Mouse (Mus musculus) ES-E14 (cell line): ENCODE data around the gene Cwc22. TPM values are rescaled to one million over a fixed set of nuclear protein-coding genes. Genes with fewer than 3 reads are reported as not detected.
"Not testable (repeated sequence)": the region's sequence is repeated elsewhere in the genome, so short reads cannot be mapped to it uniquely, and the experiment has no call there.

ENCODE experiments used
- DNase-seq: peaks from one replicate; pipeline ENCODE4 v3.0.0-alpha.2; 2013; ENCODE audit warnings: low read depth, low spot score
- H3K27ac ChIP-seq: 2 replicates; pipeline ENCODE4 v1.5.1; 2012; ENCODE audit warnings: low read depth, mild to moderate bottlenecking, low read length, moderate library complexity, mixed read lengths; ENCODE audit not compliant: poor library complexity, insufficient read depth, severe bottlenecking
- H3K36me3 ChIP-seq: 2 replicates; pipeline ENCODE4 v1.6.1; 2012; ENCODE audit warnings: mild to moderate bottlenecking, low read length, moderate library complexity, mixed read lengths; ENCODE audit not compliant: control insufficient read depth, poor library complexity, insufficient read depth, severe bottlenecking
- H3K4me1 ChIP-seq, 2 experiments: fragments of 150-350 bp in 1 of 2; sonication (generic) in 1 of 2; 2 replicates each; pipeline ENCODE4 v1.6.1; 2012; ENCODE audit warnings: low read length in 2 of 2, mild to moderate bottlenecking in 1 of 2, mixed read lengths in 1 of 2; ENCODE audit not compliant: control insufficient read depth in 2 of 2, insufficient read depth in 2 of 2, poor library complexity in 1 of 2
- H3K4me3 ChIP-seq, 2 experiments: fragments of 150-350 bp in 1 of 2; sonication (generic) in 1 of 2; 2 replicates each; pipeline ENCODE4 v1.5.1; 2012; ENCODE audit warnings: low read length in 2 of 2, low read depth in 1 of 2, mild to moderate bottlenecking in 1 of 2, mixed read lengths in 1 of 2; ENCODE audit not compliant: insufficient read depth in 1 of 2, poor library complexity in 1 of 2, severe bottlenecking in 1 of 2
- H3K9ac ChIP-seq: 2 replicates; pipeline ENCODE4 v1.6.1; 2012; ENCODE audit warnings: low read depth, mild to moderate bottlenecking, low read length, mixed read lengths; ENCODE audit not compliant: poor library complexity, insufficient read depth, severe bottlenecking
- H3K9me3 ChIP-seq: fragments of 150-350 bp; sonication (generic); 2 replicates; pipeline ENCODE4 v1.6.1; 2012; ENCODE audit warnings: low read depth, mild to moderate bottlenecking, low read length; ENCODE audit not compliant: control insufficient read depth, insufficient read depth
- CHD2 ChIP-seq: IDR thresholded peaks from 2 replicates; pipeline ENCODE4 v1.6.1; 2014; ENCODE audit warnings: mild to moderate bottlenecking, low read depth, low read length, inconsistent platforms
- HCFC1 ChIP-seq: IDR thresholded peaks from 2 replicates; pipeline ENCODE4 v1.6.1; 2012; ENCODE audit warnings: low read length, inconsistent platforms, borderline replicate concordance; ENCODE audit not compliant: insufficient read depth
- MAFK ChIP-seq: IDR thresholded peaks from 2 replicates; pipeline ENCODE4 v1.6.1; 2014; ENCODE audit warnings: mild to moderate bottlenecking, low read depth, low read length, inconsistent platforms; ENCODE audit not compliant: insufficient read depth
- ZC3H11A ChIP-seq: IDR thresholded peaks from 2 replicates; pipeline ENCODE4 v1.6.1; 2012; ENCODE audit warnings: low read depth, mild to moderate bottlenecking, inconsistent platforms, low read length, borderline replicate concordance
- ZNF384 ChIP-seq: IDR thresholded peaks from 2 replicates; pipeline ENCODE4 v1.6.1; 2012; ENCODE audit warnings: low read depth, low read length, inconsistent platforms
- in situ Hi-C, 2 experiments: fragments of 600-800 bp; cut with MboI; formaldehyde crosslinking; loops; one replicate each; pipeline ENCODE4 v1.15.1; 2025; ENCODE audit warnings: low sequenced_read_pairs in 2 of 2, inconsistent platforms in 1 of 2; ENCODE audit not compliant: unreplicated experiment in 2 of 2
- total RNA-seq: library from RNA; depleted of rRNA; stranded (reverse); fragments of 300-350 nt; gene quantifications from 2 replicates; pipeline ENCODE4 v1.2.3, GENCODE M21; 2012

The Cwc22 gene
- total RNA-seq, 1 experiment = 57.7 TPM

GRCm38 (mm10) chr2:77897988-77898387 is 48.2 kb downstream of the Cwc22 start:
- Histone ChIP-seq H3K36me3 (peaks cover 21% of the 10 kb centered on the region), H3K4me3 (no peak overlapping the region), H3K4me1 (no peaks in the 10 kb centered on the region), H3K9me3 (no peaks in the 10 kb centered on the region), H3K27ac (no peak overlapping the region), H3K9ac (no peak overlapping the region)
- TF ChIP-seq ZC3H11A = no peak
- TF ChIP-seq ZNF384 = no peak
- TF ChIP-seq CHD2 = no peak
- no peak for TF ChIP-seq MAFK
- TF ChIP-seq HCFC1 = no peak
- DNase-seq = no peak
- in situ Hi-C loops = no loop called here

GRCm38 (mm10) chr2:77897558-77897899 is 48.6 kb downstream of the Cwc22 start:
- DNase-seq = no peak
- Histone ChIP-seq H3K9ac (no peak overlapping the region), H3K36me3 (peaks cover 24% of the 10 kb centered on the region), H3K9me3 (no peaks in the 10 kb centered on the region), H3K4me3 (no peak overlapping the region), H3K27ac (no peak overlapping the region), H3K4me1 (no peaks in the 10 kb centered on the region)
- TF ChIP-seq HCFC1 (no peak), ZNF384 (no peak), ZC3H11A (no peak), CHD2 (no peak), MAFK (no peak)
- in situ Hi-C loops = no loop called here

- Histone ChIP-seq H3K27ac (no peak overlapping the region), H3K9ac (no peak overlapping the region), H3K36me3 (peaks cover 24% of the 10 kb centered on the region), H3K4me1 (no peaks in the 10 kb centered on the region), H3K9me3 (no peaks in the 10 kb centered on the region), H3K4me3 (no peak overlapping the region)
- no peak for DNase-seq
- in situ Hi-C loops = no loop called here
- TF ChIP-seq CHD2 (no peak), MAFK (no peak), HCFC1 (no peak), ZNF384 (no peak), ZC3H11A (no peak)
Observed at GRCm38 (mm10) chr2:77896843-77897557, 49.2 kb downstream of the Cwc22 start.

- H3K27ac ChIP-seq, H3K9me3 ChIP-seq, H3K4me3 ChIP-seq, H3K4me1 ChIP-seq, DNase-seq, H3K9ac ChIP-seq, in situ Hi-C loops: not testable (repeated sequence)
- H3K36me3 ChIP-seq = peaks cover 21% of the 10 kb centered on the region
Observed at GRCm38 (mm10) chr2:77895906-77896570, 50.1 kb downstream of the Cwc22 start.

GRCm38 (mm10) chr2:77894896-77895295 is 51.3 kb downstream of the Cwc22 start:
- in situ Hi-C loops = no loop called here
- H3K4me3 ChIP-seq = no peak overlapping the region
- no peak overlapping the region for H3K27ac ChIP-seq
- H3K9ac ChIP-seq = no peak overlapping the region
- TF ChIP-seq ZNF384 (no peak), ZC3H11A (no peak), MAFK (no peak), HCFC1 (no peak), CHD2 (no peak)
- no peak for DNase-seq
- H3K36me3 ChIP-seq = peaks cover 21% of the 10 kb centered on the region
- H3K9me3 ChIP-seq = no peaks in the 10 kb centered on the region
- H3K4me1 ChIP-seq = no peaks in the 10 kb centered on the region
